Mouse (Mus musculus) kidney, adult 2 months (tissue): ENCODE results near the gene Tshz2.

Experiments
- CTCF ChIP-seq: fragments of 200-500 bp; conservative IDR thresholded peaks from 2 replicates; pipeline ENCODE4 v1.5.1; 2011; ENCODE audit warnings: low read depth, mild to moderate bottlenecking, control low read depth, low read length, moderate library complexity, mixed read lengths; ENCODE audit not compliant: insufficient read depth, insufficient read length
- POLR2A ChIP-seq: fragments of 200-500 bp; IDR thresholded peaks from one replicate; pipeline ENCODE4 v1.6.1; 2011; ENCODE audit warnings: low read depth, low read length, control low read depth

- TF ChIP-seq POLR2A (no peak), CTCF (no peak)
Measured at GRCm38 (mm10) chr2:169987186-169987585, 354.4 kb downstream of the Tshz2 start.
